Mouse (Mus musculus): Measurements from ENCODE around the gene Sox2. TPM values are rescaled to one million over a fixed set of nuclear protein-coding genes. Genes with fewer than 3 reads are reported as not detected.

Sox2 gene
- polyA plus RNA-seq, 1 experiment from 2014 or later, result 0.24 TPM

DNA sequence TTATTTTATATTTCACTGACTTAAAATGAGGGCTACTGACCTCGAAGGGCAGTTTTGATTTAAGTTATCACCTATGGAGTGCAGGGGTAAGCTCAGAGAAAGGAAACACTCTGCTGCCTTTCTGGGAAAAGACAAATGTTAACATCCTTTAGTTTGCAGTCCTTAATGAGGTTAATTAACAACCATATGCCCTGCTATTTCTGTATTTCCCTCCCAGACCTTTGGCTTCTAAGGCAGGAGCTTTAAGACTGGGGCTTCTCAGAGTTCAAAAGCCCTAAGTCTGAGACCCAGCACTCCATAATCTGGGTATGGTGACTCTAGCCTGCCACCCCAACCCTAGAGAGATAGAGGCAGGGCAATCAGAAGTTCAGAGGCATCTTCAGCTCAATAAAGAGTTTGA lies 19.5 kb upstream of the Sox2 start:
- H3K36me3 ChIP-seq (ENCODE audit: control insufficient read depth, insufficient read depth, low read length), result no peaks in the 10 kb centered on the region
- H3K4me2 ChIP-seq (ENCODE audit: low read depth, low read length), result no peak overlapping the region
- no peak overlapping the region for H3K27ac ChIP-seq (ENCODE audit: low read length)
- H3K27me3 ChIP-seq (replicated peaks; ENCODE audit: control insufficient read depth, insufficient read depth, low read length), result 0 out of 2 replicates have a peak, but pooled peaks cover 2% of the 10 kb centered on the region
- no peak overlapping the region for H3K9ac ChIP-seq (ENCODE audit: low read depth, low read length)
- ATAC-seq, result no peak
- 35% methylated on average over 1 of the region's 1 CpGs for WGBS
- no peak overlapping the region for H3K4me3 ChIP-seq (ENCODE audit: low read length)
- H3K9me3 ChIP-seq (ENCODE audit: control insufficient read depth, low read length), result no peaks in the 10 kb centered on the region
- H3K4me1 ChIP-seq (ENCODE audit: control insufficient read depth, insufficient read depth, low read length), result no peaks in the 10 kb centered on the region

DNA sequence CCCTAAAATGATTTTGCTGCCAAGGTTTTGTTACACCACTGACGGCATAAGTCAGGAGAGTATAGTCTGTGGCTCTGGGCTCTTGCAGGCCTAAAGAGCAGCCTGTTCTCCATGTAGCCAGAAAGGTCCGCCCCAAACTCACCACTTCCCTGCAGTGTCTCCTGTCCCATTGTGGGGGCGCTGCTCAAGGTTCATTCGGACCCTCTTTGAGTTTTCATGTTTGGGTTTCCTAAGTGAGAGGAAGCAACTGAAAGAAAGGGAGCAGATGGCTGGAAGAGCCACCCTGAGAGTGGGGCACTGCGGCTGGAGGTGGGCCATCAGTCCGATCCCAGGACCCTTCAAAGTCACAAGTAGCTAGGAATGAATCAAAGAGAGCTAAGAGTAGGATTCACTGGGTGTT lies 13.2 kb upstream of the Sox2 start:
- 58% methylated on average over 6 of the region's 6 CpGs for WGBS
- no peak for ATAC-seq
- H3K36me3 ChIP-seq (ENCODE audit: control insufficient read depth, insufficient read depth, low read length), result no peaks in the 10 kb centered on the region
- H3K4me3 ChIP-seq (ENCODE audit: low read length), result no peak overlapping the region
- no peak overlapping the region for H3K27ac ChIP-seq (ENCODE audit: low read length)
- H3K27me3 ChIP-seq (replicated peaks; ENCODE audit: control insufficient read depth, insufficient read depth, low read length), result peaks cover 38% of the 10 kb centered on the region
- H3K9me3 ChIP-seq (ENCODE audit: control insufficient read depth, low read length), result no peaks in the 10 kb centered on the region
- no peak overlapping the region for H3K9ac ChIP-seq (ENCODE audit: low read depth, low read length)
- H3K4me2 ChIP-seq (ENCODE audit: low read depth, low read length), result no peak overlapping the region
- H3K4me1 ChIP-seq (ENCODE audit: control insufficient read depth, insufficient read depth, low read length), result no peaks in the 10 kb centered on the region

- no peak for ATAC-seq
Measured at GRCm38 (mm10) chr3:34637481-34637880, 12.7 kb upstream of the Sox2 start.

GRCm38 (mm10) chr3:34637926-34638325 lies 12.3 kb upstream of the Sox2 start:
- Histone ChIP-seq H3K36me3 (ENCODE audit: control insufficient read depth, insufficient read depth, low read length) (no peaks in the 10 kb centered on the region), H3K27me3 (replicated peaks; ENCODE audit: control insufficient read depth, insufficient read depth, low read length) (peaks cover 47% of the 10 kb centered on the region), H3K9me3 (ENCODE audit: control insufficient read depth, low read length) (no peaks in the 10 kb centered on the region), H3K4me3 (ENCODE audit: low read length) (no peak overlapping the region), H3K4me2 (ENCODE audit: low read depth, low read length) (no peak overlapping the region), H3K4me1 (ENCODE audit: control insufficient read depth, insufficient read depth, low read length) (no peaks in the 10 kb centered on the region), H3K27ac (ENCODE audit: low read length) (no peak overlapping the region), H3K9ac (ENCODE audit: low read depth, low read length) (no peak overlapping the region)
- ATAC-seq, result no peak
- 37% methylated on average over 5 of the region's 5 CpGs for WGBS

More at GRCm38 (mm10) chr3:34637481-34637880, 12.7 kb upstream of the Sox2 start:
- no peaks in the 10 kb centered on the region for H3K4me1 ChIP-seq (ENCODE audit: control insufficient read depth, insufficient read depth, low read length)
- WGBS, result 41% methylated on average over 5 of the region's 5 CpGs
- H3K9me3 ChIP-seq (ENCODE audit: control insufficient read depth, low read length), result no peaks in the 10 kb centered on the region
- no peaks in the 10 kb centered on the region for H3K36me3 ChIP-seq (ENCODE audit: control insufficient read depth, insufficient read depth, low read length)
- no peak overlapping the region for H3K4me3 ChIP-seq (ENCODE audit: low read length)
- H3K27ac ChIP-seq (ENCODE audit: low read length), result no peak overlapping the region
- no peak overlapping the region for H3K9ac ChIP-seq (ENCODE audit: low read depth, low read length)
- peaks cover 43% of the 10 kb centered on the region for H3K27me3 ChIP-seq (replicated peaks; ENCODE audit: control insufficient read depth, insufficient read depth, low read length)
- no peak overlapping the region for H3K4me2 ChIP-seq (ENCODE audit: low read depth, low read length)

GRCm38 (mm10) chr3:34638344-34638743 lies 11.9 kb upstream of the Sox2 start:
- no peak overlapping the region for H3K4me3 ChIP-seq (ENCODE audit: low read length)
- H3K4me2 ChIP-seq (ENCODE audit: low read depth, low read length), result no peak overlapping the region
- H3K9me3 ChIP-seq (ENCODE audit: control insufficient read depth, low read length), result no peaks in the 10 kb centered on the region
- H3K27ac ChIP-seq (ENCODE audit: low read length), result no peak overlapping the region
- no peak overlapping the region for H3K9ac ChIP-seq (ENCODE audit: low read depth, low read length)
- H3K36me3 ChIP-seq (ENCODE audit: control insufficient read depth, insufficient read depth, low read length), result no peaks in the 10 kb centered on the region
- ATAC-seq, result no peak
- 7% methylated on average over 13 of the region's 13 CpGs for WGBS
- no peaks in the 10 kb centered on the region for H3K4me1 ChIP-seq (ENCODE audit: control insufficient read depth, insufficient read depth, low read length)
- peaks cover 51% of the 10 kb centered on the region for H3K27me3 ChIP-seq (replicated peaks; ENCODE audit: control insufficient read depth, insufficient read depth, low read length)

DNA sequence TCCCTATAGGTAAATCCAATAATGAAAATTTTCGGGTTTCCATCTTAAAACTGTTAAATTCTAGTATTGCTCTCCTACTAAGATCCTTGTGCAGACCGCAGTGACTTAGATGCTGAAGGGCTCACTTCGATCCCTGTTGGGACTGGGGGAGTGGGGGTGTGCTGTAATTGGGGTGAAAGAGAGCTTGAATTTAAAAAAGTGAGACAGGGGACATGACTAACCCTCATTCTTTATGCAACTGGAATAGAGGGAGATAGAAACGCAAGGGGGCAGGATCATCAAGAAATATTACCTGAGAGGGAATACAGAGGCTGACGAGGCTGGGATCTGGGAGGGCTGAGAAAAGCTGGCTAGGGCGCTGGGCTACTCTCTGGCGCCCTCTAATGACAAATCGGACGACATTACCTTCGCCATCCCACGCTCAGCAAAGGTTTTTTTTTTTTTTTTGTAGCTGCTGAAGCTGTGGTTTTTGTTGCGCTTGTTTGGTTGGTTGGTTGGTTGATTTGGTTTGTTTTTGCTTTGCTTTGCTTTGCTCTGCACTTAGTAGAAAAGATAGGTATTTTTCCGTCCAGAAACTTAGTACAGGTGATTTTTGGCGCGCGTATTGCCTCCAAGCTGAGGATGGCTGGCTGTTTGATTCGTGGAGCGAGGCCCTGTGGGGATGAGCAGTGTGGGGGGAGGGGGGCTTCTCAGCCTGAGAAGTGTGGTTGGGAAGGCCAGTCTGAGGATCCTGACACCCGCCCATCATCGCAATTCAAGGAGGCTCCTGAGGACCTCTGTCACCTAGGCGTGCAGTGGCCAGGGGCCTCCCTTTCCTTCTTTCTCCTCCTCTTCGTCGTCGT lies 11.0 kb upstream of the Sox2 start:
- Histone ChIP-seq H3K4me2 (ENCODE audit: low read depth, low read length) (no peak overlapping the region), H3K27me3 (replicated peaks; ENCODE audit: control insufficient read depth, insufficient read depth, low read length) (peaks cover 60% of the 10 kb centered on the region), H3K9me3 (ENCODE audit: control insufficient read depth, low read length) (no peaks in the 10 kb centered on the region), H3K27ac (ENCODE audit: low read length) (no peak overlapping the region), H3K4me3 (ENCODE audit: low read length) (no peak overlapping the region), H3K9ac (ENCODE audit: low read depth, low read length) (no peak overlapping the region), H3K36me3 (ENCODE audit: control insufficient read depth, insufficient read depth, low read length) (no peaks in the 10 kb centered on the region), H3K4me1 (ENCODE audit: control insufficient read depth, insufficient read depth, low read length) (no peaks in the 10 kb centered on the region)
- peak; percentile 66 for ATAC-seq
- WGBS, result 7% methylated on average over 24 of the region's 24 CpGs

DNA sequence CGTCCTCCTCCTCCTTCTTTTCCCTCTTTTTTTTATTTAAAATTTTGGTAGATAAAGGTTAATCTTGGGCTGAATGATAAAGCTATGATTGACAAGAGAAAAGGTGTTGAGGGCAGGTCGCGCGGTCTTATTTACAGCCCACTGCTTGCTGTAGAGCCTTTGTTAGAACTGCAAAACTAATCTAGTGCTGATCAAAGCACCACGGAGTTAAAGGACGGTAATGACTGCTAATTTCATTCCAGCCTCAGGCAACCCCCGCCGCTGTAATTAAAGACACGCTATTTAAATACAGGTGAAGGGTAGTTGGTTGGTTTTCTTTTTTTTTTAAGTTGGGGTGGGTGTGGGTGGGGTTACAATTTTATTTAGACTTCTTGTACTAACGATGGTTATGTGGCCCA lies 10.3 kb upstream of the Sox2 start:
- Histone ChIP-seq H3K4me2 (ENCODE audit: low read depth, low read length) (no peak overlapping the region), H3K9me3 (ENCODE audit: control insufficient read depth, low read length) (no peaks in the 10 kb centered on the region), H3K36me3 (ENCODE audit: control insufficient read depth, insufficient read depth, low read length) (no peaks in the 10 kb centered on the region), H3K27me3 (replicated peaks; ENCODE audit: control insufficient read depth, insufficient read depth, low read length) (peaks cover 64% of the 10 kb centered on the region), H3K9ac (ENCODE audit: low read depth, low read length) (no peak overlapping the region), H3K4me3 (ENCODE audit: low read length) (no peak overlapping the region), H3K27ac (ENCODE audit: low read length) (no peak overlapping the region), H3K4me1 (ENCODE audit: control insufficient read depth, insufficient read depth, low read length) (no peaks in the 10 kb centered on the region)
- WGBS, result 7% methylated on average over 10 of the region's 10 CpGs
- ATAC-seq, result no peak

DNA sequence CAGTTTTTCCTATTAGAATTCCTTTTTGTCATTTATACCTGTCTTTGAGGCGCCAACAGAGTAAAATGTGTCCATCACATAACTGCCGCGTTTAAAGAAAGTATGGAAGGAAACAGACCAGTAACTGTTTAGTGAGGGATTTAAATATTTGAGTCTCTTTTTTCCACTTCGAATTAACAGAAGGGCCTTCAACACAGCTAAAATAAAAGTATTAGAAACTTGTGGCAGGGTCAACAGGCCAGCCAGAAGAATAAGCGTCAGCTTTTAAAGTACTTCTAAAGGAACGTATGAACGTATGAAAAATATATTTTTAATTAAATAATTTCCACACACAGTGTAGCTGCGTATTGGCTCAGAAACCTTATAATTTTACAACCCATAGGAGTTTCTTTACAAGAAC lies 9.9 kb upstream of the Sox2 start:
- Histone ChIP-seq H3K4me1 (ENCODE audit: control insufficient read depth, insufficient read depth, low read length) (no peaks in the 10 kb centered on the region), H3K27me3 (replicated peaks; ENCODE audit: control insufficient read depth, insufficient read depth, low read length) (peaks cover 66% of the 10 kb centered on the region), H3K4me3 (ENCODE audit: low read length) (no peak overlapping the region), H3K9ac (ENCODE audit: low read depth, low read length) (no peak overlapping the region), H3K4me2 (ENCODE audit: low read depth, low read length) (no peak overlapping the region), H3K27ac (ENCODE audit: low read length) (no peak overlapping the region), H3K36me3 (ENCODE audit: control insufficient read depth, insufficient read depth, low read length) (no peaks in the 10 kb centered on the region), H3K9me3 (ENCODE audit: control insufficient read depth, low read length) (no peaks in the 10 kb centered on the region)
- no peak for ATAC-seq
- WGBS, result 10% methylated on average over 8 of the region's 8 CpGs

DNA sequence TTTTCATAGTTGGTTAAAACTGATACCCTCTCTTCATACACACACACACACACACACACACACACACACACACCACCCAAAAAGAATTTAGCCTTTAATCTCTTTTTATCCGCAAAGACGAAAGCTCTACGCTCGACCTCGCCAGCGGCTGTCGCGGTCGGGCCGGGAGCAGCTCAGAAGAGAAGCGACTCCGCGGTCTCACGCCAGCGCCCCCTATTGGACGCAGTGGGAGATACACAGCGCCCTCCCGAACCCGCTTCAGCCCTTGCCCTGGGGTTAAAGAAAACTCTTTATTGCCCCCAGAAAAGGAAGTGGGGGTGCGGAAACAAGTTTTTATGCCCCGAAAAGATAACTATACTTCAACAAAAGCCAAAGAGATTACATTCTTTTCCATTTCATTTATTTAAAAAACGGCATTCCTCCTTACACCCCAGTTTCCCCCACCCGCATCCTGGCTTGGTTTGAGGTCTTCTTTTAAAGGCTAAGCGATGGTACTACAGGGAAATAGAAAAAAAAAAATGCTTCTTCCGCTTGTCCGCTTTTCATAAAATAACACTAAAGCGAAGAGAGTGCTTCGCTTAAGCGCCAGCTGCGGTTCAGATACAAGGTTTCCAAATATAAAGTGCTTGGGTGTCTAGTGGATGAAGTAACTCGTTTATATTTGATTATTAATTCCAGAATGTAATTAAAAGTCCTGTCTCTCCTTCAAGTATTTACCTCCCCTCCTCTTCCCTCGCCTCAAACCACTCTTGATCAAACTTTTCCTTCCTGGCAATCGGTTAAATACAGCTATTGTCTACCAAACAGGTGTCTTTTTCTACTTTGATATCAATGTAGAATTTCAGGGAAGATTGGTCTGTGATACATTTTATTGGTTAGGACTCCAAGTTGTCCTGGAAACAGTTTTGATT lies 9.3 kb upstream of the Sox2 start:
- H3K4me3 ChIP-seq (ENCODE audit: low read length), result no peak overlapping the region
- no peak overlapping the region for H3K9ac ChIP-seq (ENCODE audit: low read depth, low read length)
- H3K27ac ChIP-seq (ENCODE audit: low read length), result no peak overlapping the region
- H3K36me3 ChIP-seq (ENCODE audit: control insufficient read depth, insufficient read depth, low read length), result no peaks in the 10 kb centered on the region
- H3K27me3 ChIP-seq (replicated peaks; ENCODE audit: control insufficient read depth, insufficient read depth, low read length), result peaks cover 71% of the 10 kb centered on the region
- no peak overlapping the region for H3K4me2 ChIP-seq (ENCODE audit: low read depth, low read length)
- peak; percentile 35; the same call in 1 of the 2 replicates for ATAC-seq
- no peaks in the 10 kb centered on the region for H3K9me3 ChIP-seq (ENCODE audit: control insufficient read depth, low read length)
- WGBS, result 6% methylated on average over 33 of the region's 33 CpGs
- H3K4me1 ChIP-seq (ENCODE audit: control insufficient read depth, insufficient read depth, low read length), result no peaks in the 10 kb centered on the region

Measured in intestine, embryonic 16.5 days (tissue).